Mouse (Mus musculus): Measurements from ENCODE around the gene Trmt2b.
"Not testable (repeated sequence)": the region's sequence is repeated elsewhere in the genome, so short reads cannot be mapped to it uniquely, and the experiment has no call there.

The Trmt2b gene

GRCm38 (mm10) chrX:134276275-134277160 lies at the start of gene Trmt2b:
Trmt2b (minus strand) TSS chrX:134276984.
- DNase-seq (ENCODE audit: low spot score) = peak; percentile 42

GRCm38 (mm10) chrX:134319153-134319932 lies 42.6 kb upstream of the Trmt2b start:
- DNase-seq (ENCODE audit: low spot score) = peak; percentile 40

GRCm38 (mm10) chrX:134311193-134311592 lies 34.4 kb upstream of the Trmt2b start:
- DNase-seq (ENCODE audit: low spot score) = not testable (repeated sequence)

- DNase-seq (ENCODE audit: low spot score) = no peak
Observed at GRCm38 (mm10) chrX:134308275-134308634, 31.5 kb upstream of the Trmt2b start.

GRCm38 (mm10) chrX:134307534-134308274 lies 30.9 kb upstream of the Trmt2b start, which contains the start of gene Cenpi:
Cenpi (plus strand) TSS chrX:134308084.
- DNase-seq (ENCODE audit: low spot score) = peak; percentile 82

- no peak for DNase-seq (ENCODE audit: low spot score)
Observed at GRCm38 (mm10) chrX:134303287-134303686, 26.5 kb upstream of the Trmt2b start.

- DNase-seq (ENCODE audit: low spot score) = no peak
Observed at GRCm38 (mm10) chrX:134300219-134300618, 23.4 kb upstream of the Trmt2b start.

GRCm38 (mm10) chrX:134297195-134297594 lies 20.4 kb upstream of the Trmt2b start:
- no peak for DNase-seq (ENCODE audit: low spot score)

- no peak for DNase-seq (ENCODE audit: low spot score)
Observed at GRCm38 (mm10) chrX:134296737-134297136, 20.0 kb upstream of the Trmt2b start.

GRCm38 (mm10) chrX:134296301-134296700 lies 19.5 kb upstream of the Trmt2b start:
- DNase-seq (ENCODE audit: low spot score) = no peak

GRCm38 (mm10) chrX:134287305-134287704 lies 10.5 kb upstream of the Trmt2b start:
- no peak for DNase-seq (ENCODE audit: low spot score)

GRCm38 (mm10) chrX:134285791-134286190 lies 9.0 kb upstream of the Trmt2b start:
- no peak for DNase-seq (ENCODE audit: low spot score)

- DNase-seq (ENCODE audit: low spot score) = no peak
Observed at GRCm38 (mm10) chrX:134285102-134285501, 8.3 kb upstream of the Trmt2b start.

GRCm38 (mm10) chrX:134280531-134280930 lies 3.7 kb upstream of the Trmt2b start:
- no peak for DNase-seq (ENCODE audit: low spot score)

GRCm38 (mm10) chrX:134275715-134276114 lies 1.1 kb downstream of the Trmt2b start:
- no peak for DNase-seq (ENCODE audit: low spot score)

- DNase-seq (ENCODE audit: low spot score) = no peak
Observed at GRCm38 (mm10) chrX:134262129-134262528, 14.7 kb downstream of the Trmt2b start.

GRCm38 (mm10) chrX:134261191-134261590 lies 15.6 kb downstream of the Trmt2b start:
- DNase-seq (ENCODE audit: low spot score) = no peak

GRCm38 (mm10) chrX:134248202-134248601 lies 28.6 kb downstream of the Trmt2b start:
- no peak for DNase-seq (ENCODE audit: low spot score)

- DNase-seq (ENCODE audit: low spot score) = no peak
Observed at GRCm38 (mm10) chrX:134245946-134246345, 30.8 kb downstream of the Trmt2b start.

- no peak for DNase-seq (ENCODE audit: low spot score)
Observed at GRCm38 (mm10) chrX:134238266-134238665, 38.5 kb downstream of the Trmt2b start.

GRCm38 (mm10) chrX:134233048-134233447 lies 43.7 kb downstream of the Trmt2b start:
- DNase-seq (ENCODE audit: low spot score) = no peak

- DNase-seq (ENCODE audit: low spot score) = no peak
Observed at GRCm38 (mm10) chrX:134221856-134222255, 54.9 kb downstream of the Trmt2b start, which contains the start of gene Nox1. Nox1 (minus strand) TSS chrX:134221956.

Data from c-Kit-positive CD71-positive TER-119-positive erythroid progenitor cells, embryonic 14.5 days (primary cell).